Mouse (Mus musculus) G1E (cell line): Measurements from ENCODE around the gene Ppp1r2.

Source experiments
- CTCF ChIP-seq: IDR thresholded peaks from 2 replicates; pipeline ENCODE4 v1.5.1; 2012; ENCODE audit warnings: low read depth, low read length, inconsistent platforms, mixed read lengths
- POLR2AphosphoS5 ChIP-seq: IDR thresholded peaks from 2 replicates; pipeline ENCODE4 v1.6.1; 2012; ENCODE audit warnings: low read depth, low read length, inconsistent platforms; ENCODE audit not compliant: insufficient replicate concordance
- TAL1 ChIP-seq: conservative IDR thresholded peaks from 2 replicates; pipeline ENCODE4 v1.6.1; 2012; ENCODE audit warnings: low read depth, low read length, inconsistent platforms, mixed read lengths

DNA sequence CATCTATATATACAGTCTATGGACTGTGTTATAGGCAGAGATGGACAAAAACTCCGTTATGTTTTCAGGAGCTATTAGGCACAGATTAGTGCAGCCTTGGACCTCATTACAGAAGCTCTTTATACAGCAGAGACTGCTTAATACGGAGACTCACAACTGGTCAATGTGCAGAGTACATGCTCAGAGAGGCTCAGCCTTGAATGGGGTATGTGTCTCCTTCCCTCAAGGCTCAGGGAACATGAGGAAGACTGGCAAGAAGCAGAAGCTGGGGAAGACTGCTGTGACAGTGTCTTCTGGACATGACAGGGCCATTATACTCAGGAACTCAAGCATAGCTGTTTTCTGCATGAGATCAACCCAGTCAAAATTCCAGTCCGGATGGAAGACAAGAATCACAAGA lies 19.4 kb downstream of the Ppp1r2 start:
- TF ChIP-seq CTCF (no peak), POLR2AphosphoS5 (no peak), TAL1 (no peak)
